Mouse (Mus musculus) neural tube, embryonic 14.5 days (tissue): ENCODE measurements around the gene Slc5a5. TPM values are rescaled to one million over a fixed set of nuclear protein-coding genes. Genes with fewer than 3 reads are reported as not detected.

Experiments
- ATAC-seq: fragments of 200-750 bp; cut with Nextera tagmentation; 2 replicates; pipeline ENCODE4 v1.8.0; 2017; ENCODE audit warnings: low read depth, mild to moderate bottlenecking, moderate TSS enrichment, moderate library complexity
- H3K27ac ChIP-seq: fragments of 300-500 bp; sonication (generic); 2 replicates; pipeline ENCODE4 v1.5.1; 2014; ENCODE audit warnings: low read depth, mild to moderate bottlenecking, control low read depth, low read length, moderate library complexity, mixed read lengths
- H3K27me3 ChIP-seq: fragments of 300-500 bp; sonication (generic); 2 replicates; pipeline ENCODE4 v1.6.1; 2014; ENCODE audit warnings: low read length; ENCODE audit not compliant: control insufficient read depth, insufficient read depth
- H3K36me3 ChIP-seq: fragments of 300-500 bp; sonication (generic); 2 replicates; pipeline ENCODE4 v1.6.1; 2014; ENCODE audit warnings: low read length, mixed read lengths; ENCODE audit not compliant: control insufficient read depth, insufficient read depth
- H3K4me1 ChIP-seq: fragments of 300-500 bp; sonication (generic); 2 replicates; pipeline ENCODE4 v1.6.1; 2014; ENCODE audit warnings: low read length; ENCODE audit not compliant: control insufficient read depth, insufficient read depth
- H3K4me2 ChIP-seq: fragments of 300-500 bp; sonication (generic); 2 replicates; pipeline ENCODE4 v1.6.1; 2014; ENCODE audit warnings: mild to moderate bottlenecking, low read depth, low read length, control low read depth
- H3K4me3 ChIP-seq: fragments of 300-500 bp; sonication (generic); 2 replicates; pipeline ENCODE4 v1.5.1; 2014; ENCODE audit warnings: low read depth, low read length, control low read depth, mixed read lengths
- H3K9ac ChIP-seq: fragments of 300-500 bp; sonication (generic); replicated peaks from 2 replicates; pipeline ENCODE4 v1.6.1; 2014; ENCODE audit warnings: low read depth, mild to moderate bottlenecking, control low read depth, low read length, mixed read lengths
- H3K9me3 ChIP-seq: fragments of 300-500 bp; sonication (generic); 2 replicates; pipeline ENCODE4 v1.6.1; 2016; ENCODE audit warnings: low read length; ENCODE audit not compliant: control insufficient read depth
- WGBS: fragments of 180-500 bp; shearing (Covaris S2); extraction: QIAGEN DNeasy Blood & Tissue Kit; methylation state at CpG from one replicate; pipeline ENCODE4 v1.1.7; 2014; 5-methylcytosine and 5-hydroxymethylcytosine counted together
- polyA plus RNA-seq: library from polyadenylated mRNA; unstranded; fragments of >200 nt; fragmentation: Nextera tagmentation; extraction: Ambion mirVana; gene quantifications from 2 replicates; pipeline ENCODE4 v1.2.1, GENCODE M21; 2014

Gene Slc5a5
- 1.7 and 2.6 TPM in 2 replicates for polyA plus RNA-seq

- ATAC-seq = no peak
- 4% methylated on average over 80 of the region's 80 CpGs for WGBS
- no peaks in the 10 kb centered on the region for H3K9me3 ChIP-seq
- peak within 1 kb of the TSS; percentile 34; the same call in 1 of the 2 replicates for H3K9ac ChIP-seq
- peaks cover 32% of the 10 kb centered on the region for H3K27me3 ChIP-seq
- H3K27ac ChIP-seq = no peak within 1 kb of the TSS
- peaks cover 18% of the 10 kb centered on the region for H3K36me3 ChIP-seq
- peak within 1 kb of the TSS; percentile 26 for H3K4me3 ChIP-seq
- H3K4me2 ChIP-seq = peak within 1 kb of the TSS; percentile 30; the same call in 1 of the 2 replicates
- peaks cover 11% of the 10 kb centered on the region for H3K4me1 ChIP-seq
Observed at GRCm38 (mm10) chr8:70892022-70892895, at the start of gene Slc5a5. Slc5a5 (minus strand) TSS chr8:70892757.

GRCm38 (mm10) chr8:70941478-70941877 is 48.9 kb upstream of the Slc5a5 start:
- Histone ChIP-seq H3K27me3 (no peaks in the 10 kb centered on the region), H3K4me3 (no peak overlapping the region), H3K9me3 (no peaks in the 10 kb centered on the region), H3K4me1 (no peaks in the 10 kb centered on the region), H3K36me3 (no peaks in the 10 kb centered on the region), H3K27ac (no peak overlapping the region), H3K4me2 (no peak overlapping the region), H3K9ac (no peak overlapping the region)
- ATAC-seq = no peak
- WGBS = 72% methylated on average over 2 of the region's 2 CpGs

- Histone ChIP-seq H3K4me2 (no peak overlapping the region), H3K4me3 (no peak overlapping the region), H3K9me3 (no peaks in the 10 kb centered on the region), H3K36me3 (peaks cover 2% of the 10 kb centered on the region; the same call in 1 of the 2 replicates), H3K27me3 (no peaks in the 10 kb centered on the region), H3K9ac (no peak overlapping the region), H3K27ac (no peak overlapping the region), H3K4me1 (no peaks in the 10 kb centered on the region)
- ATAC-seq = no peak
- WGBS = 83% methylated on average over 6 of the region's 6 CpGs
Observed at GRCm38 (mm10) chr8:70937200-70937599, 44.6 kb upstream of the Slc5a5 start.

- H3K9me3 ChIP-seq = no peaks in the 10 kb centered on the region
- WGBS = 66% methylated on average over 7 of the region's 7 CpGs
- H3K36me3 ChIP-seq = peaks cover 3% of the 10 kb centered on the region; the same call in 1 of the 2 replicates
- H3K27ac ChIP-seq = no peak overlapping the region
- no peak overlapping the region for H3K4me3 ChIP-seq
- no peak overlapping the region for H3K4me2 ChIP-seq
- no peak; the same call in 1 of the 2 replicates for ATAC-seq
- H3K27me3 ChIP-seq = no peaks in the 10 kb centered on the region
- no peaks in the 10 kb centered on the region for H3K4me1 ChIP-seq
- no peak overlapping the region for H3K9ac ChIP-seq
Observed at GRCm38 (mm10) chr8:70934786-70935185, 42.2 kb upstream of the Slc5a5 start.

GRCm38 (mm10) chr8:70933036-70933435 is 40.5 kb upstream of the Slc5a5 start:
- Histone ChIP-seq H3K4me3 (no peak overlapping the region), H3K27ac (no peak overlapping the region), H3K36me3 (peaks cover 3% of the 10 kb centered on the region; the same call in 1 of the 2 replicates), H3K4me2 (no peak overlapping the region), H3K27me3 (no peaks in the 10 kb centered on the region), H3K4me1 (no peaks in the 10 kb centered on the region), H3K9me3 (no peaks in the 10 kb centered on the region), H3K9ac (no peak overlapping the region)
- WGBS = 86% methylated on average over 4 of the region's 4 CpGs
- ATAC-seq = no peak

GRCm38 (mm10) chr8:70931731-70932130 is 39.2 kb upstream of the Slc5a5 start:
- ATAC-seq = no peak

GRCm38 (mm10) chr8:70928778-70929322 is 36.3 kb upstream of the Slc5a5 start:
- Histone ChIP-seq H3K4me1 (no peaks in the 10 kb centered on the region), H3K27ac (no peak overlapping the region), H3K9ac (no peak overlapping the region), H3K27me3 (no peaks in the 10 kb centered on the region), H3K36me3 (peaks cover 3% of the 10 kb centered on the region; the same call in 1 of the 2 replicates), H3K9me3 (no peaks in the 10 kb centered on the region), H3K4me2 (no peak overlapping the region), H3K4me3 (no peak overlapping the region)
- 86% methylated on average over 5 of the region's 5 CpGs for WGBS
- no peak for ATAC-seq

More at GRCm38 (mm10) chr8:70931731-70932130, 39.2 kb upstream of the Slc5a5 start:
- 96% methylated on average over 11 of the region's 11 CpGs for whole genome bisulfite sequencing
- Histone ChIP-seq H3K4me2 (no peak overlapping the region), H3K4me1 (no peaks in the 10 kb centered on the region), H3K9ac (no peak overlapping the region), H3K4me3 (no peak overlapping the region), H3K27ac (no peak overlapping the region), H3K27me3 (no peaks in the 10 kb centered on the region), H3K9me3 (no peaks in the 10 kb centered on the region), H3K36me3 (peaks cover 3% of the 10 kb centered on the region; the same call in 1 of the 2 replicates)

- H3K4me2 ChIP-seq = no peak overlapping the region
- no peak overlapping the region for H3K9ac ChIP-seq
- ATAC-seq = no peak
- H3K4me3 ChIP-seq = no peak overlapping the region
- 76% methylated on average over 3 of the region's 3 CpGs for WGBS
- peaks cover 3% of the 10 kb centered on the region; the same call in 1 of the 2 replicates for H3K36me3 ChIP-seq
- H3K27ac ChIP-seq = no peak overlapping the region
- H3K4me1 ChIP-seq = no peaks in the 10 kb centered on the region
- no peaks in the 10 kb centered on the region for H3K27me3 ChIP-seq
- H3K9me3 ChIP-seq = no peaks in the 10 kb centered on the region
Observed at GRCm38 (mm10) chr8:70928096-70928495, 35.5 kb upstream of the Slc5a5 start.

- Histone ChIP-seq H3K27ac (no peak overlapping the region), H3K27me3 (no peaks in the 10 kb centered on the region), H3K4me3 (no peak overlapping the region), H3K9ac (no peak overlapping the region), H3K4me1 (no peaks in the 10 kb centered on the region), H3K36me3 (no peaks in the 10 kb centered on the region; the same call in 1 of the 2 replicates), H3K4me2 (no peak overlapping the region), H3K9me3 (no peaks in the 10 kb centered on the region)
- no peak for ATAC-seq
- WGBS = 89% methylated on average over 5 of the region's 5 CpGs
Observed at GRCm38 (mm10) chr8:70926396-70926795, 33.8 kb upstream of the Slc5a5 start.
